Mouse (Mus musculus): ENCODE measurements around the gene Rras.

GRCm38 (mm10) chr7:44986192-44986878 is 31.4 kb upstream of the Rras start, which contains the start of gene Prmt1:
- TF ChIP-seq CTCF (IDR thresholded peaks at IDR 0.05; ENCODE audit: control insufficient read depth, insufficient read depth, insufficient replicate concordance, low read depth, low read length), result no peak
- peak; percentile 60 for TF ChIP-seq POLR2A (IDR thresholded peaks at IDR 0.05; ENCODE audit: control insufficient read depth, low read depth, low read length)
